Mouse (Mus musculus): ENCODE measurements around the gene Olfr1234.

GRCm38 (mm10) chr2:89364765-89365164 is at the start of gene Olfr1234:
- TF ChIP-seq CTCF (IDR thresholded peaks at IDR 0.05; ENCODE audit: low read depth), result no peak
- TF ChIP-seq EP300 (IDR thresholded peaks at IDR 0.05; ENCODE audit: low read depth), result no peak
